Mouse (Mus musculus) limb, embryonic 10.5 days (tissue): ENCODE results near the gene Pid1. TPM values are rescaled to one million over a fixed set of nuclear protein-coding genes. Genes with fewer than 3 reads are reported as not detected.

Experiments used
- DNase-seq: peaks from one replicate; pipeline ENCODE4 v3.0.0-alpha.2; 2017; ENCODE audit warnings: low spot score
- H3K27ac ChIP-seq: fragments of 300-500 bp; sonication (generic); 2 replicates; pipeline ENCODE4 v1.5.1; 2016; ENCODE audit warnings: mild to moderate bottlenecking
- H3K27me3 ChIP-seq: fragments of 300-500 bp; sonication (generic); 2 replicates; pipeline ENCODE4 v1.6.1; 2016; ENCODE audit warnings: low read depth, mild to moderate bottlenecking; ENCODE audit not compliant: poor library complexity, severe bottlenecking
- H3K36me3 ChIP-seq: fragments of 300-500 bp; sonication (generic); 2 replicates; pipeline ENCODE4 v1.6.1; 2016; ENCODE audit warnings: mild to moderate bottlenecking, moderate library complexity
- H3K4me1 ChIP-seq: fragments of 300-500 bp; sonication (generic); 2 replicates; pipeline ENCODE4 v1.6.1; 2016
- H3K4me3 ChIP-seq: fragments of 300-500 bp; sonication (generic); 2 replicates; pipeline ENCODE4 v1.5.1; 2016; ENCODE audit warnings: mild to moderate bottlenecking, moderate library complexity
- H3K9me3 ChIP-seq: fragments of 300-500 bp; sonication (generic); replicated peaks from 2 replicates; pipeline ENCODE4 v1.6.1; 2016; ENCODE audit warnings: mild to moderate bottlenecking
- WGBS: fragments of 180-500 bp; shearing (Covaris S2); methylation state at CpG from one replicate; pipeline ENCODE4 v1.1.7; 2016; 5-methylcytosine and 5-hydroxymethylcytosine counted together
- polyA plus RNA-seq: library from polyadenylated mRNA; unstranded; fragments of >200 nt; fragmentation: Nextera tagmentation; extraction: Ambion mirVana; gene quantifications from 2 replicates; pipeline ENCODE4 v1.2.1, GENCODE M21; 2016

Pid1 gene
- polyA plus RNA-seq = 2.2 and 3.7 TPM in 2 replicates

DNA sequence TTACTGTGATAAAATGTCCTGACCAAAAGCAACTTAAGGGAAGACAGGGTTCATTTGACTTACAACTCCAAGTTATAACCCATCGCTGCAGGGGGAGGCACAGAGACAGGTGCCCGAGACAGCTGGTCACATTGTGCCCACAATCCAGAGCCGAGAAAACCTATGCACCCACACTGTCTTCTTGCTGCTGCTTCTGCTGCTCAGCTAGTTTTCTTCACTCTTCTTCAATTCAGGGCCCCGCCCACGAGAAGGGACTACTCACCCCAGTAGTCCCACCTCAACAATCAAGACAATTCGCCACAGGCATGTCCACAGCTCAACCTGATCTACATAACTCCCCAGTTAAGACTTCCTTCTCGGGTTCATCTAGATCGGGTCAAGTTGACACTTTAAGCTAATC lies at the start of gene Pid1:
Pid1 (minus strand) TSS at position 214 of the 400 bp plus-strand sequence.
- Histone ChIP-seq H3K4me3 (no peak within 1 kb of the TSS), H3K4me1 (no peaks in the 10 kb centered on the region), H3K36me3 (no peaks in the 10 kb centered on the region), H3K9me3 (no peaks in the 10 kb centered on the region), H3K27ac (no peak within 1 kb of the TSS), H3K27me3 (no peaks in the 10 kb centered on the region)
- WGBS = 84% methylated on average over 8 of the region's 8 CpGs
- DNase-seq = no peak

DNA sequence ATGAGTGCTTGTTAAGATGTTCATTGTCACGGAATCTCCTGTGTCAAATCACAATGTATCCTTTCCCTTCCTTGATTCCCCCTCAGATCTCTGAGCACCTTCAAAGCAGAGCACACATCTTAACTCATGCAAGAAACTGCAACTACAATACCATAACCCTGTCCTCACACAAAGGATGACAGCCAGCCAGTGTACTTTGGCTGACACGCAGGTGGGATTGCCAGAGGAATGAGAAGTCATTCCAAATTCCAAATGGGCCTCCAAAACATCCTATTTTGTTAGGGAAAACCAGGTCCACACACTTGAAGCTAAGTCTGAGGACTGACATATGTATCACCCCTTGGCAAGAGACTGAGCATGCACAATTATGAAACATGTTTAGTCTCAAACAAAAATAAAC lies 45.5 kb upstream of the Pid1 start:
- no peak overlapping the region for H3K4me3 ChIP-seq
- no peak for DNase-seq
- no peak overlapping the region for H3K27ac ChIP-seq
- WGBS = 82% methylated on average over 2 of the region's 2 CpGs
- H3K36me3 ChIP-seq = no peaks in the 10 kb centered on the region
- no peaks in the 10 kb centered on the region for H3K9me3 ChIP-seq
- no peaks in the 10 kb centered on the region for H3K27me3 ChIP-seq
- no peaks in the 10 kb centered on the region for H3K4me1 ChIP-seq

DNA sequence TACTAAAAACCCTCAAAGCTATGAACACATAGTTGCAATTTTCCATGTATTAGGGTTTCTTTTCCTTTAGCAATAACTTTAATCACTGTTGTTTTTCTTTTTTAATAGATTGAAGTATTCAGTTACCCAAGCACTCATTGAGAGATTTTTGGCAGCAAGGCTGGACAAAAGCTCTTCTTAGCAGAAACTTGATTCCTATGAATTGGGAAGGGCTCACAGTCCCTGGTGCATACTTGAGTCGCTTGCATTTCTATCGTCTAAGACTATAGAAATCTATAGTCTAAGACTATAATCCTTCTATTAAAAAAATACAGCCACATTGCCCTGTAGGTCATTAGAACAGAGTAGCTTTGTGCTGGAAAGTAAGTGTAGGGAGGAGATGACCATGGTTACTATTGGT lies 44.9 kb upstream of the Pid1 start:
- 95% methylated on average over 2 of the region's 2 CpGs for WGBS
- H3K9me3 ChIP-seq = no peaks in the 10 kb centered on the region
- H3K4me1 ChIP-seq = no peaks in the 10 kb centered on the region
- no peak overlapping the region for H3K4me3 ChIP-seq
- H3K27me3 ChIP-seq = no peaks in the 10 kb centered on the region
- H3K27ac ChIP-seq = no peak overlapping the region
- no peak for DNase-seq
- no peaks in the 10 kb centered on the region for H3K36me3 ChIP-seq

DNA sequence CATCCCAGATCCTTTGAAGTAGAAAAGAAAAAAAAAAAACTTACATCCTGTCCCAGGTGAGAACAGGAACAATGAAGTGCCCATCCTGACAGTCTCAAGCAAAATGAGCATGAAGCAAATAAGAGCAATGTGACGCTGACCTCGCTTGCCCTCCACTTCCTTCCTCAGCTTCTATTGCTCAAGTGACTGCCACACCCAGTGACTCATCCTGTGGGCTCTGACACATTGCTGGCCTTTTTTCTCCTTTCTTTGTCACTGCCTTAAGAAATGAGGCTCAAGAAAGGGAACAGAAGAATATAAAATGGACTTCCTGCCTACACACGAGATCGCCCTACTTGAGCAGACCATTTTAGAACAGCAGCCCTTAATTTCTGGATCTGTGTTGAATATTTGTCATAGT lies 42.9 kb upstream of the Pid1 start:
- WGBS = 87% methylated on average over 4 of the region's 4 CpGs
- Histone ChIP-seq H3K4me3 (no peak overlapping the region), H3K27ac (no peak overlapping the region), H3K9me3 (no peaks in the 10 kb centered on the region), H3K36me3 (no peaks in the 10 kb centered on the region), H3K4me1 (no peaks in the 10 kb centered on the region), H3K27me3 (no peaks in the 10 kb centered on the region)
- no peak for DNase-seq

DNA sequence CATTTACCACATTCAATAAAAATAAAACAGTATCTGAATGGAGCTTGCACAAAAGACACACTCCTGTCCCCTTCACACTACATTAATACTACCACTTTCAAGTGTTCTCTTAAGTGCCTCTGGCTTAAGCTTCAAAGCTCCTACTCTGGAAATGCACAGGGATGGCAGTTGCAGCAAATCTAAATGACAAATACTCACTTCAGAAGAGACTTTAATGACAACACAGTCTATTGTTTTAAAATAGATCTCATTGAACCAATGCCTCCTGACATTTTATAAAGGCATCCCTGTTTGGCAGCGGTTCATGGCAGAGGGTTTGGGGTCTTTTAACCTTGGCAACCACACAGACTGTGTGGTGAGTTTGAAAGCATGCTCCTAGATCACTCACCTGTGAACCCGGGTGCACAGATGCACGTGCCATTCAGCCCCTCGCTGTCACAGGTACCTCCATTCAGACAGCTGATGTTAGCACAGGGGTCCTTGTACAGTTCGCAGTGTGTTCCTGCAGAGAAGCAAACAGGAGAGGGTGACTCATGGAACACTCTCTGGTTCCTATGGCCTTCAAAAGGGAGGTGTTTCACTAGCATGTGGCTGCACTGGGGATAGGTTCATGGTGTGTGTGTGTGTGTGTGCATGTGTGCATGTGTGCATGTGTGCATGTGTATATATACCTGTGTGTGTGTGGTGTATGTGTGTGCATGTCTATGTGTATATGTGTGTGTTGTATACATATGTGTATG lies 41.7 kb upstream of the Pid1 start:
- 86% methylated on average over 5 of the region's 5 CpGs for WGBS
- Histone ChIP-seq H3K4me3 (no peak overlapping the region), H3K27ac (no peak overlapping the region), H3K36me3 (no peaks in the 10 kb centered on the region), H3K9me3 (no peaks in the 10 kb centered on the region), H3K4me1 (no peaks in the 10 kb centered on the region), H3K27me3 (no peaks in the 10 kb centered on the region)
- DNase-seq = no peak

DNA sequence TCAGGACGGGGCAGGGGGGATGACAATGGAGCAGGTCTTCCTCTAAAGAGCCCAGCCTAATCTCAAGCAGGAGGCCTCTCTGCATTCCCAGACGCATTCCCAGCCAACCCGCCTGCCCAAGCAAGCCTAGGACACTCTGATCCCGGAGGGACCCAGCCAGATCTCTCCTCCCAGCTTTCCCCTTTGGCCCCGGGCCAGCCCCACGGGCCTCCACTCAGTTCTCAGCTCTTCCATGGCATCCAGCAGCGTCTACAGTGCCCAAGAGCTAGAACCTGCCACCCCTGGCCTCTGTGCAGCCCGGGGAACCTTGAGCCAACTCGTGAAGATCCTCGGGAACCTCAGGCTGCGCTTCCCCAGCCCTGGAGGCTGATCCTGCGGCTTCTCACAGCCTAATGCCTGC lies 40.9 kb upstream of the Pid1 start:
- WGBS = 57% methylated on average over 12 of the region's 12 CpGs
- no peaks in the 10 kb centered on the region for H3K36me3 ChIP-seq
- H3K27me3 ChIP-seq = no peaks in the 10 kb centered on the region
- H3K27ac ChIP-seq = no peak overlapping the region
- no peaks in the 10 kb centered on the region for H3K9me3 ChIP-seq
- H3K4me3 ChIP-seq = no peak overlapping the region
- no peaks in the 10 kb centered on the region for H3K4me1 ChIP-seq
- no peak for DNase-seq

DNA sequence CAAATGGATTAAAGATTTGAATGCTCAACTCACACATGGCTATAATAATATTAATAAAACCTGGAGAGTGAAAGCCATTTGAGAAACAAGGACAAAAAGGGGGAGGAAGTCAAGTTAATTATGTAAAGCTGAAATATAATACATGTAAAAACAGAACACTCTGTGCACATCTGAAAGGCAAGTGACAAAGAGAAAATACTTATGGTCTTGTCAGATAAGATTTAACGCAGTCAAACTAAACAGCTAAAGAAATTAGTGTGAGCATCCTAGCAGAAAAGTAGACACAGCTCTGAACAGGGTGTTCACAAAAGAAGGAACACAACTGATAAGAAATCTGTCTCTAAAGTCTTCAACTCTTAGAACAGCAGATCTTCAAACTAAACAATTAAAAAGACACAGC lies 38.2 kb upstream of the Pid1 start:
- Histone ChIP-seq H3K36me3 (no peaks in the 10 kb centered on the region), H3K27me3 (no peaks in the 10 kb centered on the region), H3K4me1 (no peaks in the 10 kb centered on the region), H3K4me3 (no peak overlapping the region), H3K27ac (no peak overlapping the region), H3K9me3 (no peaks in the 10 kb centered on the region)
- DNase-seq = no peak
- 95% methylated on average over 1 of the region's 1 CpGs for WGBS

DNA sequence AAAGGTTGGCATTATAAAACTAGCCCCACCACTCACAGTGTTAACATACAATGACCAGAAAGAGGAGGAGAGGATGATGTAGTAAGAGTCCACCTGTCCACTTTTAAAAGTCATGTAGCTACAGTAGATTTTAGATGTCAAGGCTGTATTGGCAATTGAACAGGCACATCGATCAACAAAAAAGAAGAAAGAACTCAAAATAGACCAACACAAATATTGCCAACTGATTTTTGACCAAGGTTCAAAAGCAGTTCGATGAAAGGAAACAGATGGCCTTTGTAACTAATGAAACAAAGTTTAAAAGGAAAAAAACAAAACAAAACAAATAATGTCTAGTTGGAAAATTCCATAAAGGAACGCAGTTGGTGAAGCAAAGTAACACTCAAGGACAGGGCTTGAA lies 35.7 kb upstream of the Pid1 start:
- H3K4me3 ChIP-seq = no peak overlapping the region
- WGBS = 90% methylated on average over 3 of the region's 3 CpGs
- no peak overlapping the region for H3K27ac ChIP-seq
- no peaks in the 10 kb centered on the region for H3K9me3 ChIP-seq
- DNase-seq = no peak
- no peaks in the 10 kb centered on the region for H3K4me1 ChIP-seq
- no peaks in the 10 kb centered on the region for H3K27me3 ChIP-seq
- no peaks in the 10 kb centered on the region for H3K36me3 ChIP-seq

DNA sequence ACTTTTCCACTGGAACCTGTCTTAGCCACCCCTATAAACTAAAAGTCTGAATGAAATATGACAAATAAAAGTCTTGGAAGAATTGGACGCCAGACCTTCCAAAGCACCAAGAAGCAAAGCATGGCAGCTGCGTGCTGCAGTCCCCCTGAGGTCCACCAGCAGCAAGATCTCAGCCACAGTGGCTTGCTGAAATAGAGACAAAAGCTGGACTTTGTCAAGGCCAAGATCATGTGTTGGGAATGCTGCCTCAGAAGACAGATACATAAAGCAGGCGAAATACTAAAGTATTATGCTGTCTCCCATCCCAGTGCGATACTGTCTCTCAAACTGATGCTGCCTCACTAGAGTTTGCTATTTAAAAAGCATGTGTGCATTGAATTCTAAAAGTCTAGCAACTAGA lies 35.1 kb upstream of the Pid1 start:
- 90% methylated on average over 4 of the region's 4 CpGs for WGBS
- H3K4me3 ChIP-seq = no peak overlapping the region
- no peak for DNase-seq
- H3K4me1 ChIP-seq = no peaks in the 10 kb centered on the region
- H3K27ac ChIP-seq = no peak overlapping the region
- H3K27me3 ChIP-seq = no peaks in the 10 kb centered on the region
- H3K36me3 ChIP-seq = no peaks in the 10 kb centered on the region
- H3K9me3 ChIP-seq = no peaks in the 10 kb centered on the region

DNA sequence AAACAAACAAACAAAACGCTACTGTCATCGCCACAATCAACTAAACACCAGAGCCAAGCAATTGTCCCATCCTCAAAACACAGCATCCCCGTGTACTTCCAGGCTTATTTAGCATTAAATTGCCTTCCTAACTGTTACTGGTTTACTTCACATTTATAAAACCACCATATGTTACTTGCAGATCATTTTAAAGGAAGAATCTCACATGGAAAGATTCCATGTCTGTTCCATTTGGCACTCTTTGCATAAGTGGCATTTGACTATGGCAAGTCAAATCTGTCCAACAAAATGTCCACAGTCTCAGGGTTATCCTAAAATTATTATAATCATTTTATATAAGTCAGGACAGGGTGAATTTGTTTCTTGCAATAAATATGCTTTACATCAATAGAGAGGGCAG lies 32.8 kb upstream of the Pid1 start:
- Histone ChIP-seq H3K27ac (no peak overlapping the region), H3K4me3 (no peak overlapping the region), H3K27me3 (no peaks in the 10 kb centered on the region), H3K36me3 (no peaks in the 10 kb centered on the region), H3K9me3 (no peaks in the 10 kb centered on the region), H3K4me1 (no peaks in the 10 kb centered on the region)
- DNase-seq = no peak
- WGBS = 73% methylated on average over 3 of the region's 3 CpGs

DNA sequence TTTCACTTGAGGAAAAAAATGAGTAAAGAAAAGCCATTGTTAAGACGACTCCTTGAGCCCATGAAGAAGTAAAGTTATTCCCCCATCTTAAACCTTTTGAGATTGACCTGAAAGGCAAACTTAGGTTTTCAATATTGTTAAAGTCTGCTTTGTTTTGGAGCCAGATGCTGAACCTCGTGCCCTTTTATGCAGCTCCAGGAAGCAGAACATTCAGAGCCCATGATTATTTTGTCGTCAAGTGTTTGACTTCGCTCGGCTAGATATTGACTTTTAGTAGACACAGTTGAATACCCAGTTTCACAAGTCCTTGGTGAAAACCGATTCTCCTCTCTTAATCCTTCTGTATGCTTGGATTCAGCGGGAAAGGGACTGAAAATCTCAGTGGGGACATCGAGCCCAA lies 31.9 kb upstream of the Pid1 start:
- H3K9me3 ChIP-seq = no peaks in the 10 kb centered on the region
- 91% methylated on average over 8 of the region's 8 CpGs for WGBS
- H3K4me1 ChIP-seq = no peaks in the 10 kb centered on the region
- H3K36me3 ChIP-seq = no peaks in the 10 kb centered on the region
- H3K27me3 ChIP-seq = no peaks in the 10 kb centered on the region
- no peak for DNase-seq
- no peak overlapping the region for H3K27ac ChIP-seq
- no peak overlapping the region for H3K4me3 ChIP-seq

DNA sequence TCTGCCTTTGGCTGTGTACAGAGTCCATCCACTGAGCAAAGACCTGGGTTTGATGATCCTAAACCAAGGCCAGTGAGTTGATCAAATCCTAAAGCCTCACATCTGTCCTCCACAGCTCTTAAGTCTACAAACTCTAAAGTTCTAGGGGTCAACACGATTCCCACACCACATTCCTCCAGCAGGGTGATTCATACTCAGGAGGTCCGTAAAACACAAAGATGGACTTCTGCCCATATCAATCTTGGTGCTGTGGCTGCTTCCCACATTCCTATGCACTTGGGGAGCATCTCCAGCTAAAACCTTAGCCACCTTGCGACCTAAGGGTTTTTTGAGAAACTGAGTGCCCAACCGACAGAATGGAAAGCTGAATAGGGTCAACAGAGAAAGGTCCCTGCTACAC lies 27.0 kb upstream of the Pid1 start:
- Histone ChIP-seq H3K4me1 (no peaks in the 10 kb centered on the region), H3K36me3 (no peaks in the 10 kb centered on the region), H3K27ac (no peak overlapping the region), H3K9me3 (no peaks in the 10 kb centered on the region), H3K27me3 (no peaks in the 10 kb centered on the region), H3K4me3 (no peak overlapping the region)
- no peak for DNase-seq
- WGBS = 91% methylated on average over 4 of the region's 4 CpGs

DNA sequence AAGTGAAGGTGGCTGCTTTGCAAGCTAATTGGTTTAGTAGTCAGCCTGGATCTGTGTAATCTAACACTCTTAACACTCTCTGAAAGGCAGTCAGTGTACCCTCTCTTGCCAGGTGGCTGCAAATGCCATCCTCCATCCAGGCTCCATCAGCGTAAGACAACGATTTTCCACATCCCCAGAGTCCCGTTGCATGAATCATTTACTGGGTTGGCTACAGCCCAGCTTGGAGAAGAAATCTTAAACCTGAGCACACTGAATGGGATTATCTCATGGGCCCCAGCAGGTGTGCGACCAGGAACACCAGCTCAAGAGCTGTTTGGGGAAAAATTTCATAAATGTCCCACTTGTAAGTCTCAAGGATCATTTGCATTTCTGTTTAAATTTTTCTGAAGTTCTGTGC lies 23.6 kb upstream of the Pid1 start:
- Histone ChIP-seq H3K36me3 (no peaks in the 10 kb centered on the region), H3K4me3 (no peak overlapping the region), H3K4me1 (no peaks in the 10 kb centered on the region), H3K27ac (no peak overlapping the region), H3K27me3 (no peaks in the 10 kb centered on the region), H3K9me3 (no peaks in the 10 kb centered on the region)
- whole genome bisulfite sequencing = 82% methylated on average over 4 of the region's 4 CpGs
- no peak for DNase-seq
